Mouse (Mus musculus) stomach, postnatal 0 days (tissue): ENCODE measurements around the gene Ptpn6. TPM values are rescaled to one million over a fixed set of nuclear protein-coding genes. Genes with fewer than 3 reads are reported as not detected.

Experiments
- ATAC-seq: fragments of 200-750 bp; cut with Nextera tagmentation; 2 replicates; pipeline ENCODE4 v1.8.0; 2017; ENCODE audit not compliant: low FRiP score, low TSS enrichment
- DNase-seq: peaks from one replicate; pipeline ENCODE4 v3.0.0-alpha.2; 2016; ENCODE audit warnings: low spot score
- H3K27ac ChIP-seq: fragments of 300-500 bp; sonication (generic); replicated peaks from 2 replicates; pipeline ENCODE4 v1.5.1; 2014; ENCODE audit warnings: mild to moderate bottlenecking, control low read depth
- H3K27me3 ChIP-seq: fragments of 300-500 bp; sonication (generic); 2 replicates; pipeline ENCODE4 v1.6.1; 2014; ENCODE audit warnings: low read length; ENCODE audit not compliant: control insufficient read depth, insufficient read depth
- H3K36me3 ChIP-seq: fragments of 300-500 bp; sonication (generic); 2 replicates; pipeline ENCODE4 v1.6.1; 2014; ENCODE audit warnings: low read length, mixed read lengths; ENCODE audit not compliant: control insufficient read depth, insufficient read depth
- H3K4me1 ChIP-seq: fragments of 300-500 bp; sonication (generic); replicated peaks from 2 replicates; pipeline ENCODE4 v1.6.1; 2014; ENCODE audit warnings: antibody characterized with exemption; ENCODE audit not compliant: control insufficient read depth, insufficient read depth
- H3K4me2 ChIP-seq: fragments of 300-500 bp; sonication (generic); replicated peaks from 2 replicates; pipeline ENCODE4 v1.6.1; 2014; ENCODE audit warnings: low read depth, mild to moderate bottlenecking, control low read depth, moderate library complexity
- H3K4me3 ChIP-seq: fragments of 300-500 bp; sonication (generic); 2 replicates; pipeline ENCODE4 v1.5.1; 2014; ENCODE audit warnings: low read depth, low read length, control low read depth
- H3K9ac ChIP-seq: fragments of 300-500 bp; sonication (generic); 2 replicates; pipeline ENCODE4 v1.6.1; 2014; ENCODE audit warnings: mild to moderate bottlenecking, low read length, control low read depth, mixed read lengths
- H3K9me3 ChIP-seq: fragments of 300-500 bp; sonication (generic); 2 replicates; pipeline ENCODE4 v1.6.1; 2016; ENCODE audit warnings: low read length; ENCODE audit not compliant: control insufficient read depth
- CTCF ChIP-seq: IDR thresholded peaks from 2 replicates; pipeline ENCODE4 v1.5.1; 2016; ENCODE audit warnings: antibody characterized with exemption, low read depth, mild to moderate bottlenecking, moderate library complexity
- EP300 ChIP-seq: optimal IDR thresholded peaks from 2 replicates; pipeline ENCODE3; 2016; ENCODE audit warnings: antibody characterized with exemption
- WGBS: fragments of 180-500 bp; shearing (Covaris S2); extraction: QIAGEN DNeasy Blood & Tissue Kit; methylation state at CpG from one replicate; pipeline ENCODE4 v1.1.7; 2014; 5-methylcytosine and 5-hydroxymethylcytosine counted together
- microRNA counts: library from miRNA; unstranded; fragments of <30 nt; microRNA quantifications from one replicate; lab custom pipeline; 2015
- microRNA-seq: library from miRNA; unstranded; fragments of <30 nt; microRNA quantifications from one replicate; pipeline ENCODE4, GENCODE M21; 2016
- polyA plus RNA-seq: library from polyadenylated mRNA; unstranded; fragments of >200 nt; fragmentation: Nextera tagmentation; extraction: Ambion mirVana; gene quantifications from 2 replicates; pipeline ENCODE4 v1.2.1, GENCODE M21; 2015

The Ptpn6 gene
- polyA plus RNA-seq, 1 experiment from 2014 or later = 15.8 TPM

GRCm38 (mm10) chr6:124679486-124679885 is 59.0 kb downstream of the Ptpn6 start:
- H3K27me3 ChIP-seq = no peaks in the 10 kb centered on the region
- no peak overlapping the region for H3K4me2 ChIP-seq
- H3K27ac ChIP-seq = no peak overlapping the region
- H3K9me3 ChIP-seq = no peaks in the 10 kb centered on the region
- H3K9ac ChIP-seq = no peak overlapping the region
- no peak for TF ChIP-seq CTCF
- TF ChIP-seq EP300 = no peak
- ATAC-seq = no peak
- no peaks in the 10 kb centered on the region for H3K36me3 ChIP-seq
- WGBS = 76% methylated on average over 3 of the region's 3 CpGs
- DNase-seq = no peak
- H3K4me1 ChIP-seq = peaks cover 6% of the 10 kb centered on the region
- no peak overlapping the region for H3K4me3 ChIP-seq

- 0 out of 2 replicates have a peak, but pooled peaks have one; percentile 22 for ATAC-seq
These were observed 59.7 kb downstream of the Ptpn6 start for GRCm38 (mm10) chr6:124678769-124679168.

GRCm38 (mm10) chr6:124676171-124676570 is 62.3 kb downstream of the Ptpn6 start:
- ATAC-seq = no peak
- TF ChIP-seq CTCF = no peak
- TF ChIP-seq EP300 = no peak

More at GRCm38 (mm10) chr6:124678769-124679168, 59.7 kb downstream of the Ptpn6 start:
- H3K4me3 ChIP-seq = no peak overlapping the region
- H3K27ac ChIP-seq = no peak overlapping the region
- WGBS = 83% methylated on average over 7 of the region's 7 CpGs
- peak; percentile 32 for DNase-seq
- H3K4me2 ChIP-seq = no peak overlapping the region
- no peak overlapping the region for H3K9ac ChIP-seq
- no peaks in the 10 kb centered on the region for H3K27me3 ChIP-seq
- no peaks in the 10 kb centered on the region for H3K9me3 ChIP-seq
- peaks cover 6% of the 10 kb centered on the region for H3K4me1 ChIP-seq
- TF ChIP-seq CTCF (no peak), EP300 (no peak)
- no peaks in the 10 kb centered on the region for H3K36me3 ChIP-seq

GRCm38 (mm10) chr6:124674591-124674990 is 63.9 kb downstream of the Ptpn6 start:
- ATAC-seq (no peak), DNase-seq (no peak)
- Histone ChIP-seq H3K9ac (no peak overlapping the region), H3K4me2 (no peak overlapping the region), H3K36me3 (no peaks in the 10 kb centered on the region), H3K27ac (no peak overlapping the region), H3K9me3 (no peaks in the 10 kb centered on the region), H3K4me3 (no peak overlapping the region), H3K27me3 (no peaks in the 10 kb centered on the region), H3K4me1 (0 out of 2 replicates have a peak, but pooled peaks cover 3% of the 10 kb centered on the region)
- WGBS = 92% methylated on average over 7 of the region's 7 CpGs
- TF ChIP-seq CTCF = no peak
- no peak for TF ChIP-seq EP300

More at GRCm38 (mm10) chr6:124676171-124676570, 62.3 kb downstream of the Ptpn6 start:
- Histone ChIP-seq H3K36me3 (no peaks in the 10 kb centered on the region), H3K9ac (no peak overlapping the region), H3K27ac (no peak overlapping the region), H3K9me3 (no peaks in the 10 kb centered on the region), H3K4me3 (no peak overlapping the region), H3K4me1 (0 out of 2 replicates have a peak, but pooled peaks cover 3% of the 10 kb centered on the region), H3K4me2 (no peak overlapping the region), H3K27me3 (no peaks in the 10 kb centered on the region)
- WGBS = 78% methylated on average over 6 of the region's 6 CpGs
- DNase-seq = no peak

GRCm38 (mm10) chr6:124673619-124674018 is 64.9 kb downstream of the Ptpn6 start:
- ATAC-seq = no peak
- H3K4me3 ChIP-seq = no peak overlapping the region
- WGBS = 83% methylated on average over 9 of the region's 9 CpGs
- no peaks in the 10 kb centered on the region for H3K9me3 ChIP-seq
- H3K27me3 ChIP-seq = no peaks in the 10 kb centered on the region
- TF ChIP-seq EP300 (no peak), CTCF (no peak)
- no peaks in the 10 kb centered on the region for H3K36me3 ChIP-seq
- H3K9ac ChIP-seq = no peak overlapping the region
- no peak overlapping the region for H3K27ac ChIP-seq
- no peak for DNase-seq
- no peak overlapping the region for H3K4me2 ChIP-seq
- H3K4me1 ChIP-seq = 0 out of 2 replicates have a peak, but pooled peaks cover 3% of the 10 kb centered on the region

- TF ChIP-seq CTCF (no peak), EP300 (no peak)
- Histone ChIP-seq H3K27me3 (no peaks in the 10 kb centered on the region), H3K36me3 (no peaks in the 10 kb centered on the region), H3K27ac (no peak overlapping the region), H3K4me1 (0 out of 2 replicates have a peak, but pooled peaks cover 3% of the 10 kb centered on the region), H3K4me3 (no peak overlapping the region), H3K9ac (no peak overlapping the region), H3K4me2 (no peak overlapping the region), H3K9me3 (no peaks in the 10 kb centered on the region)
- ATAC-seq = no peak
- WGBS = 44% methylated on average over 6 of the region's 6 CpGs
- DNase-seq = no peak
These were observed 66.4 kb downstream of the Ptpn6 start for GRCm38 (mm10) chr6:124672100-124672499.

MicroRNAs encoded within 50 kb of the gene (microRNA counts, 519-probe panel; counts per million panel counts)
- 6,410 counts per million, percentile 81 among the panel's probes with 10 or more counts for microRNA mmu-miR-141 (lab: Ali Mortazavi, UCI)
- 7,052 counts per million, percentile 90 among the panel's probes with 10 or more counts for microRNA mmu-miR-200c (lab: Ali Mortazavi, UCI)

Small RNA genes lying within 50 kb of the gene (microRNA-seq; reads per million reads assigned to microRNA genes)
- gene Mir141 = 3,931 reads per million, percentile 86 among the genes with 10 or more reads in this experiment
- gene Mir200c = 19,464 reads per million, percentile 96 among the genes with 10 or more reads in this experiment

Other genes starting within 250 kb of the Ptpn6 start
- gene C1rl, start 245.6 kb downstream of the Ptpn6 start, polyA plus RNA-seq = 1.4 and 1.6 TPM in 2 replicates
- gene C1ra, start 226.3 kb downstream of the Ptpn6 start, polyA plus RNA-seq = 15.0 and 15.1 TPM in 2 replicates
- 16.9 and 18.0 TPM in 2 replicates for gene C1s1, start 196.4 kb downstream of the Ptpn6 start, polyA plus RNA-seq
- gene C1rb, start 168.4 kb downstream of the Ptpn6 start, polyA plus RNA-seq = not detected in 2 replicates
- 0.05 TPM in 1 of 2 replicates, not detected in the other for gene C1s2, start 102.6 kb downstream of the Ptpn6 start, polyA plus RNA-seq
- gene Lpcat3, start 75.7 kb downstream of the Ptpn6 start, polyA plus RNA-seq = 78.8 and 79.6 TPM in 2 replicates
- 93.9 and 94.8 TPM in 2 replicates for gene Emg1, start 26.5 kb downstream of the Ptpn6 start, polyA plus RNA-seq
- 230 and 237 TPM in 2 replicates for gene Phb2, start 26.4 kb downstream of the Ptpn6 start, polyA plus RNA-seq
- gene Grcc10, start 2.7 kb upstream of the Ptpn6 start, polyA plus RNA-seq = 292 and 310 TPM in 2 replicates
- not detected in 2 replicates for gene Gm45234, start 17.3 kb upstream of the Ptpn6 start, polyA plus RNA-seq
- gene Atn1, start 17.8 kb upstream of the Ptpn6 start, polyA plus RNA-seq = 6.6 and 6.9 TPM in 2 replicates
- gene Eno2, start 31.0 kb upstream of the Ptpn6 start, polyA plus RNA-seq = 4.3 and 5.1 TPM in 2 replicates
- 0.19 and 0.28 TPM in 2 replicates for gene Lrrc23, start 41.0 kb upstream of the Ptpn6 start, polyA plus RNA-seq
- 18.8 and 18.9 TPM in 2 replicates for gene Spsb2, start 69.9 kb upstream of the Ptpn6 start, polyA plus RNA-seq
- 463 and 465 TPM in 2 replicates for gene Tpi1, start 75.6 kb upstream of the Ptpn6 start, polyA plus RNA-seq
- gene Usp5, start 90.8 kb upstream of the Ptpn6 start, polyA plus RNA-seq = 60.3 and 61.8 TPM in 2 replicates
- gene Cdca3, start 90.8 kb upstream of the Ptpn6 start, polyA plus RNA-seq = 43.3 and 52.8 TPM in 2 replicates
- gene Gnb3, start 101.6 kb upstream of the Ptpn6 start, polyA plus RNA-seq = 0.53 and 0.98 TPM in 2 replicates
- gene P3h3, start 119.0 kb upstream of the Ptpn6 start, polyA plus RNA-seq = 9.7 and 10.7 TPM in 2 replicates
- gene Gpr162, start 125.3 kb upstream of the Ptpn6 start, polyA plus RNA-seq = 0.45 and 0.87 TPM in 2 replicates
- gene Cd4, start 149.5 kb upstream of the Ptpn6 start, polyA plus RNA-seq = 0.45 and 0.65 TPM in 2 replicates
- 0.93 and 1.4 TPM in 2 replicates for gene Lag3, start 173.0 kb upstream of the Ptpn6 start, polyA plus RNA-seq
- gene Ptms, start 181.4 kb upstream of the Ptpn6 start, polyA plus RNA-seq = 260 and 276 TPM in 2 replicates
- gene Mlf2, start 192.7 kb upstream of the Ptpn6 start, polyA plus RNA-seq = 312 and 330 TPM in 2 replicates
- 114 and 121 TPM in 2 replicates for gene Cops7a, start 226.8 kb upstream of the Ptpn6 start, polyA plus RNA-seq